Mouse (Mus musculus) MEL-GATA-1-ER (cell line): Measurements from ENCODE around the gene Myl10.
"Not testable (repeated sequence)": the region's sequence is repeated elsewhere in the genome, so short reads cannot be mapped to it uniquely, and the experiment has no call there.

Source experiments
- DNase-seq: peaks from one replicate; pipeline ENCODE4 v3.0.0-alpha.2; 2012; ENCODE audit warnings: low read depth; ENCODE audit errors: extremely low read depth

Myl10 gene

GRCm38 (mm10) chr5:136705532-136705931, 12.6 kb downstream of the Myl10 start:
- peak; percentile 29 for DNase-seq

DNA sequence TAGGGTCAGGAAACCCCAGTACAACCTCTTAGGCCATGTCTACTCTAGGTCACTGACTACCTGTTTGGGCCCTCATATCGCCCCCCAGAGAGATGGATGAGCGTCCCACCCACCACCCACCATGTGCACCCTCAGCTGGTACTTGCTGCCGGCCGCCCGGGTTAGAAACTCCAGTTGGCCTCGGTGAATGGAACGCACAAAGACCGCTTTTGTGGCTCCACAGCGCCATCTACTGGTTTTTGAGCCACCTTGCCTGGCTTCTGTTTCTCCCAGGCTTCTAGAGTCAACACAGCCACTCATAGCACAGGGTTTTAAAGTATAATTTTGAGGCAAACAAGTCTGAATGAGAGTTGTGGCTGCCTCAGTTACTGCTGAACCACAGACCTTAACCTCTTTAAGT, 13.9 kb downstream of the Myl10 start:
- DNase-seq = peak; percentile 31

DNA sequence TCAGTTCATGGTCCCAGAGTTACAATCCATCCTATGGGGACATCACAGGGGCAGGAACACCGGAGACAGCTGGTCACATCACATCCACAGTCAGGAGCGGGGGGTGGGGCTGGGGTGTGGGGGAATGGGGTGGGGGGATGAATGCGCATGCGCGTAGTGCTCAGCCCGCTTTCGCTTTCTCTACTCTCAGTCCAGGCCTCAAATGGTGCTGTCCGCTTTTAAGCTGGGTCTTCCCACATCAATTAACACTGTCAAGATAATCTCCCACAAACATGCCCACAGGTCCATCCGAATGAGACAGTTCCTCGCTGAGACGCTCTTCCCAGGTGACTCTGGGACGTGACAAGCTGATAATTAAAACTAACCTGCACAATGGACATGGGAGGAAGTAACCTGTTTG, 15.2 kb downstream of the Myl10 start:
- no peak for DNase-seq

DNA sequence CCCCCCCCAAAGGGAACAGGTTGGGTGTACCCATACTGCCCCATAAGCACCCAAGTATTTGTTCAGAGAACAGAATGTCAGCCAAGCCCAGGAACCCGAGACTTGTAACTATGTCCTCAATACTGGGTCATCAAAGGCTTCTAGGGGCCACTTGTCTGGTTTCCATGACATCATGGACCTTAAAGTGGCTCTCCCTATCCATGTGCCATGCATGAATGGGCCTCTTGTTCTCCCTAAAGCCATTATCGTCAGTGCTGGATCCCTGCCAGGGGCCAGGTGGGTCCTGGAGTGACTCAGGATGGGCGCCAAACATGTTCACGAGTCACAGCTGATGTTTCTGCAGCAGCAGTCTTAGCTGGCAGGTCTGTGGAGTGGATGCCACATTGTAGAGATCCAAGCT, 17.8 kb downstream of the Myl10 start:
- DNase-seq = no peak

DNA sequence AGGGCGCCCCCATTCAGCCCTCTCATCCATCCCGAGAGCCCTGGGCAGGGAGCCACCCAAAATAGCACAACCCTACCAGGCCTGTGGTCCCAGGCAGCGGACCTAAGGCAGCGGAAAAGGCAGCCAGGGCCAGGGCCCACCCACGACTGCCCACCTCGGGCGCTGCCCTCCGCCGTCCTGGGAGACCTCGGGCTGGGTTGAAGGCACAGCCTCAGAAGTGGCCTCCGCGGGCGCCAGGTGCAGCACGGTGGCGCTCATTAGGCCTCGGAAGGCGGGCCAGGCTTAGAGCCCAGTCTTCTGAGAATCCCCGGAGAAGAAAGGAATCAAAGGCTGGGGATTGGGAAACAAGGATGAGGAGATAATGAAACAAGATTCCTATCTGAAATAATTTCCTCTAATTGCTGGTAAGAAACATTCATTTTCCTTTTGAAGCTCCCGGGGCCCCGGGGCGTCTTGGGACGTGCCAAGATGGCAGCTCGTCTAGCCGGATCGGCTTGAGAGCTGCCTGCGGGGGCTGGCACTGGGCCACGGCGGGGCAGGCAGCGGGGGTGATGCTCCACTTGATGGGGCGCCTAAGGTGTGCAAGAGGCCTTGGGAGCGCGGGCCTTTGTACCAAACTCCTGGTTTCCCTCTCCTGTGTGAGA, 21.4 kb downstream of the Myl10 start:
- no peak for DNase-seq

- peak; percentile 12 for DNase-seq
Observed at GRCm38 (mm10) chr5:136714879-136715278, 21.9 kb downstream of the Myl10 start.

- no peak for DNase-seq
Observed at GRCm38 (mm10) chr5:136716696-136717572, 24.0 kb downstream of the Myl10 start.

DNA sequence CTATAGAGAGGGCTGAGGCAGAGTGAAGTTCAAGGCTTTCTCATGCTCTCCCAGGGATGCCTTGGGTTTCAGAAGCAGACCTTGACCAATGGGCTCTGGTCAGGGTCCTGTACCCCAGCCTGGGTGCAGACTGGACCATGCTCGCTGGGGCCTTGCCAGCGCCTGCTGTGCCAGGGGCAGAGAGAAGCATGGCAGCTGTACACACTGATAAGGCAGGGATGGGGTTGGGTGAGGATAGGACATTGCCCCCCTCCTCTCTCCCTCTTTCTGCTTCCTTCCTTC, 24.6 kb downstream of the Myl10 start:
- DNase-seq = no peak

DNA sequence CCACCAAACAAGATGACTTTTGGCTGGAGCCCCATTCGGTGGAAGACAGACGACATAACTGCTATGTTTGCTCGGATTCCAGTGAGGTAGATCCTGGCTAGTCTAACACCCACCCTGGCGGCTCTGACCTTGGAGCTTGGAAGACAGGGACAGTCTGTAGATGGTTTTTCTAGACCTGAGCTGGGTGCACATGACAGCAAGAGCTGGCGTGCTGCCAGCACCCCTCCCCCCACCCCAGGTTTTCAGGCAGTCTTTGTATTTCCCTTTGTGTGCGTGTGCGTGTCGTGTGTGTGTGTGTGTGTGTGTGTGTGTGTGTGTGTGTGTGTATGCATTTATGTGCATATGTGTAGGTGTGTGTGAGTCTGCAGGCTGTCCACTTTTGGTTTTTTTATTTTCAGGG, 25.7 kb downstream of the Myl10 start:
- DNase-seq = no peak

- DNase-seq = no peak
Observed at GRCm38 (mm10) chr5:136721596-136721995, 28.6 kb downstream of the Myl10 start.

DNA sequence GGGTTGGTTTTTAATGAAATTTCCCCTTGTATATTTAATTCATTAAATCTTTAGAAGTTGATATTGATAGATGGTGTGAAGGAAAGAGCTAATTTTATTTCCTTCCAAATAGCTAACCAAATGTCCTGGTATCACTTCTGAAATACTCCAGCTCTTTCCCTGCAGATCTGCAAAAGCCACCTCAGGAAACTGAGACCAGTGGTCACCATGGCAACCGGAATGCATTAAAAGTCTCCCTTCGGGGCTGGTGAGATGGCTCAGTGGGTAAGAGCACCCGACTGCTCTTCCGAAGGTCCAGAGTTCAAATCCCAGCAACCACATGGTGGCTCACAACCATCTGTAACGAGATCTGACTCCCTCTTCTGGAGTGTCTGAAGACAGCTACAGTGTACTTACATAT, 33.3 kb downstream of the Myl10 start:
- DNase-seq = not testable (repeated sequence)

GRCm38 (mm10) chr5:136738918-136739317, 46.0 kb downstream of the Myl10 start:
- DNase-seq = no peak

GRCm38 (mm10) chr5:136746596-136746995, 53.6 kb downstream of the Myl10 start:
- no peak for DNase-seq
